Mouse (Mus musculus) lung, postnatal 0 days (tissue): ENCODE data around the gene C8a.

ENCODE experiments used
- CTCF ChIP-seq: IDR thresholded peaks from 2 replicates; pipeline ENCODE4 v1.5.1; 2016; ENCODE audit warnings: antibody characterized with exemption, mild to moderate bottlenecking
- EP300 ChIP-seq: IDR thresholded peaks from 2 replicates; pipeline ENCODE4 v1.6.1; 2016; ENCODE audit warnings: antibody characterized with exemption, mild to moderate bottlenecking, control low read depth

- TF ChIP-seq EP300 (no peak), CTCF (no peak)
Observed at GRCm38 (mm10) chr4:104843546-104843945, 32.7 kb downstream of the C8a start.
